8 mouse cellular contexts compared by ENCODE assay signal in genomic region chr9:21760155-21761088, GRCm38 (mm10). TPM values are rescaled to one million over a fixed set of nuclear protein-coding genes. Genes with fewer than 3 reads are reported as not detected.
A peak's percentile ranks its signal among the peaks of the same experiment; 100 is the strongest.
DNase-seq lines count a peak whose midpoint lies in the region; ATAC-seq and TF ChIP-seq lines count a peak whose summit lies in the region.

Spc24 (minus strand) TSS chr9:21760303.

- peak; percentile 95 for DNase-seq in MN1 (ENCODE audit: low spot score)
- DNase-seq in cerebellum, adult 9-10 months: peak; percentile 97
- DNase-seq in hindbrain, embryonic 10.5 days (ENCODE audit: low spot score): peak; percentile 98
- DNase-seq in layer of hippocampus, adult 9-11 months: peak; percentile 95
- DNase-seq in lung, postnatal 0 days (ENCODE audit: low spot score): peak; percentile 98
- peak; percentile 92 for DNase-seq in ovary, postnatal 14 days (ENCODE audit: low spot score)
- peak; percentile 95 for DNase-seq in thymus, postnatal 14 days

- H3K9me3 ChIP-seq in hindbrain, embryonic 10.5 days: no peaks in the 10 kb centered on the region
- H3K9me3 ChIP-seq in lung, postnatal 0 days (ENCODE audit: low read length): no peaks in the 10 kb centered on the region

- peak; percentile 96 for ATAC-seq in frontal cortex, adult (ENCODE audit: low TSS enrichment)
- ATAC-seq in lung, postnatal 0 days: peak; percentile 87

- no peak for TF ChIP-seq EP300 in lung, postnatal 0 days (IDR thresholded peaks at IDR 0.05)

- H3K4me1 ChIP-seq in hindbrain, embryonic 10.5 days (replicated peaks): peaks cover 15% of the 10 kb centered on the region
- no peaks in the 10 kb centered on the region; the same call in 1 of the 2 replicates for H3K4me1 ChIP-seq in lung, postnatal 0 days (ENCODE audit: insufficient read depth, low read depth, low read length)

- TF ChIP-seq CTCF in lung, postnatal 0 days (IDR thresholded peaks at IDR 0.05): peak; percentile 69

- peak within 1 kb of the TSS; percentile 29 for H3K9ac ChIP-seq in lung, postnatal 0 days (replicated peaks; ENCODE audit: low read depth)

- H3K4me3 ChIP-seq in hindbrain, embryonic 10.5 days: peak within 1 kb of the TSS; percentile 92
- peak within 1 kb of the TSS; percentile 67 for H3K4me3 ChIP-seq in lung, postnatal 0 days (ENCODE audit: low read depth, low read length)

- WGBS in hindbrain, embryonic 10.5 days: 2% methylated on average over 50 of the region's 54 CpGs
- WGBS in lung, postnatal 0 days: under 1% methylated on average over 48 of the region's 54 CpGs

- H3K36me3 ChIP-seq in hindbrain, embryonic 10.5 days: peaks cover 26% of the 10 kb centered on the region
- no peaks in the 10 kb centered on the region for H3K36me3 ChIP-seq in lung, postnatal 0 days (ENCODE audit: insufficient read depth, low read length)

- H3K27me3 ChIP-seq in hindbrain, embryonic 10.5 days (ENCODE audit: insufficient read depth, poor library complexity, severe bottlenecking): no peaks in the 10 kb centered on the region
- no peaks in the 10 kb centered on the region for H3K27me3 ChIP-seq in lung, postnatal 0 days (replicated peaks; ENCODE audit: insufficient read depth, low read length)

- peak within 1 kb of the TSS; percentile 97 for H3K4me2 ChIP-seq in lung, postnatal 0 days (replicated peaks; ENCODE audit: low read depth, low read length)

- H3K27ac ChIP-seq in hindbrain, embryonic 10.5 days: peak within 1 kb of the TSS; percentile 95
- peak within 1 kb of the TSS; percentile 39 for H3K27ac ChIP-seq in lung, postnatal 0 days (ENCODE audit: low read length)

RNA-seq across cellular contexts. Expression of gene Spc24, which starts in this region (rescaled TPM):
- 132 and 165 TPM in 2 replicates for polyA plus RNA-seq in hindbrain, embryonic 10.5 days (2016; fragmentation: Nextera tagmentation; extraction: Ambion mirVana)
- 13.4 and 15.7 TPM in 2 replicates for polyA plus RNA-seq in lung, postnatal 0 days (2015; fragmentation: Nextera tagmentation; extraction: Ambion mirVana)

Comparison
In these comparisons a context has a peak if more than half of its experiments do, and no peak if none do; other contexts are left out.
1. Peak in every context shown above with its lines: DNase-seq, ATAC-seq, H3K4me3 ChIP-seq and H3K27ac ChIP-seq.